18 mouse cellular contexts compared by ENCODE assay signal in the genomic region with DNA sequence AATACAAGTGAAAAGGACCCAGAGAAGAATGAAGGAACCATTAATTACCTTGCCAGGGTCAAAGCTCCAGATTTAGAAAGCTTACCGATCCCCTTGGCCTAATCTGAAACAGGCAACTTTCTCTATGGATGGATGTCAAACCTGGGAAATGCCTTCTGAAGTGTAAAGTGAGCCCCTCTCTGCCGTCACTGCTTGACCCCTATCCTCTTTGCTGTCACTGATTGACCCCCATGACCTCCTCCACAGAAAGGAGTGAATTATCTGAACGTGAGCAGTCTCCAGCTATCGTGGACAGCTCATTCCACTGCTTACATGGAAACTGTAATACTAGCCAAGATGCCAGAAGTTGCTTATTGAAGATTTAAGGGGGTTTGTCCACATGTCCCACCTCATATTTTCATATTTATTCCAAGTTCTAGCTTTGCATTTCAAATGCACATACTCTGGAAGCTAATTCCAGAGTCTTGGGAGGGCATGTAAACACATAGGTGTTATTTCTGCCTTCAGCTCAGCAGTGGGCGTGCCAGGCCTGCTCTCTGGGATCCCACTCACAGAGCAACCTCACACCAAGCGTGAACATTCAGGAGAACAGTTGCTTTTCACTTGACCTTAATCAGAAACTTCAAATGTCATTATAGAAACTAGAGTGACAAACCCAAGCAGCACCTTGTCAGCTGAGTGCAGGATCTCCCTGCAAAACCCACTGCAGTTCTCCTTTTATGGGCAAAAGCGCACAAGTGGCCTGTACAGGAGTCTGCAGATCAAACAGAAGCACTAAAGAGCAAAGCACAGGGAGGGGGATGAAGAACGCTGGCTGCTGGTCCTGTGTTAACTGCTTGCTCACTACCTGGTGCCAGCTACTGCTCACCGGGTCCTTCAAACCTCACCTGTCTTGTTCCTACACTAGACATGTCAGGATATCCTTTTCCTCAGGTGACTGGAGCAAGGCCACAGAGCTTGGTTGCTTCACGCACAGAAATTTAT.
A peak's percentile ranks its signal among the peaks of the same experiment; 100 is the strongest.
DNase-seq lines count a peak whose midpoint lies in the region; ATAC-seq lines count a peak whose summit lies in the region.
"Had no signal": no experiment of that assay in that cellular context is flagged by ENCODE, and none has a peak within 500 bp of the region (broad histone marks: within the 10 kb centered on the region; RNA-seq: fewer than 3 reads in every experiment).

No protein-coding gene starts in this region.

- peaks cover 30% of the 10 kb centered on the region; the same call in 1 of the 2 replicates for H3K4me1 ChIP-seq in lung, embryonic 15.5 days
- H3K4me1 ChIP-seq in intestine, embryonic 16.5 days (ENCODE audit: control insufficient read depth, insufficient read depth, low read length): no peaks in the 10 kb centered on the region
- H3K4me1 ChIP-seq in stomach, embryonic 15.5 days: no peaks in the 10 kb centered on the region
- H3K4me1 ChIP-seq: midbrain, embryonic 15.5 days had no signal

- 40% methylated on average over 10 of the region's 10 CpGs for WGBS in lung, embryonic 15.5 days
- 55% methylated on average over 10 of the region's 10 CpGs for WGBS in intestine, embryonic 16.5 days
- 42% methylated on average over 10 of the region's 10 CpGs for WGBS in stomach, embryonic 15.5 days

- no peaks in the 10 kb centered on the region for H3K9me3 ChIP-seq in lung, embryonic 15.5 days
- H3K9me3 ChIP-seq in intestine, embryonic 16.5 days (ENCODE audit: control insufficient read depth, low read length): no peaks in the 10 kb centered on the region
- no peaks in the 10 kb centered on the region for H3K9me3 ChIP-seq in stomach, embryonic 15.5 days
- H3K9me3 ChIP-seq: embryonic facial prominence, embryonic 12.5 days; heart, embryonic 13.5 days; midbrain, embryonic 15.5 days; neural tube, embryonic 13.5 days had no signal

- peak; percentile 67; the same call in 1 of the 2 replicates for ATAC-seq in lung, embryonic 15.5 days (ENCODE audit: borderline replicate concordance, extremely low read depth, low FRiP score, low TSS enrichment)
- no peak for ATAC-seq in intestine, embryonic 16.5 days
- no peak for ATAC-seq in stomach, embryonic 15.5 days (ENCODE audit: insufficient read depth, low FRiP score, low read depth)
- ATAC-seq: inflammation-experienced regulatory T-cells, adult 6 months; midbrain, embryonic 15.5 days had no signal

- H3K27ac ChIP-seq in lung, embryonic 15.5 days: peak overlapping the region; percentile 72
- H3K27ac ChIP-seq in intestine, embryonic 16.5 days (ENCODE audit: low read length): peak overlapping the region; percentile 4; the same call in 1 of the 2 replicates
- H3K27ac ChIP-seq in stomach, embryonic 15.5 days: peak overlapping the region; percentile 32; the same call in 1 of the 2 replicates
- H3K27ac ChIP-seq: embryonic facial prominence, embryonic 12.5 days; heart, embryonic 13.5 days; midbrain, embryonic 15.5 days; neural tube, embryonic 13.5 days had no signal

- DNase-seq in lung, postnatal 14 days: no peak
- DNase-seq in embryo, embryonic 10.5 days (ENCODE audit: low spot score): peak; percentile 54
- no peak for DNase-seq in spleen, postnatal 10 days (ENCODE audit: low spot score in 2 of 2)
- DNase-seq in c-Kit-positive CD71-positive TER-119-positive erythroid progenitor cells, embryonic 14.5 days (ENCODE audit: low spot score): no peak
- DNase-seq: adrenal gland, postnatal 14 days; cerebellum, adult 9-10 months; gastrocnemius, postnatal 25 days; kidney, postnatal 10 days had no signal

- no peak overlapping the region for H3K4me2 ChIP-seq in lung, embryonic 15.5 days
- no peak overlapping the region for H3K4me2 ChIP-seq in intestine, embryonic 16.5 days (ENCODE audit: low read depth, low read length)
- no peak overlapping the region for H3K4me2 ChIP-seq in stomach, embryonic 15.5 days
- H3K4me2 ChIP-seq: embryonic facial prominence, embryonic 12.5 days; heart, embryonic 13.5 days; liver, embryonic 11.5 days; midbrain, embryonic 15.5 days; neural tube, embryonic 13.5 days had no signal

- no peaks in the 10 kb centered on the region for H3K27me3 ChIP-seq in lung, embryonic 15.5 days
- no peaks in the 10 kb centered on the region for H3K27me3 ChIP-seq in intestine, embryonic 16.5 days (replicated peaks; ENCODE audit: control insufficient read depth, insufficient read depth, low read length)
- no peaks in the 10 kb centered on the region for H3K27me3 ChIP-seq in stomach, embryonic 15.5 days (replicated peaks)
- H3K27me3 ChIP-seq: CH12.LX; embryonic facial prominence, embryonic 12.5 days; heart, embryonic 13.5 days; midbrain, embryonic 15.5 days; neural tube, embryonic 13.5 days had no signal

- no peaks in the 10 kb centered on the region for H3K36me3 ChIP-seq in lung, embryonic 15.5 days
- H3K36me3 ChIP-seq in intestine, embryonic 16.5 days (ENCODE audit: control insufficient read depth, insufficient read depth, low read length): no peaks in the 10 kb centered on the region
- H3K36me3 ChIP-seq in stomach, embryonic 15.5 days: no peaks in the 10 kb centered on the region
- H3K36me3 ChIP-seq: heart, embryonic 13.5 days; midbrain, embryonic 15.5 days had no signal

- H3K9ac ChIP-seq in lung, embryonic 15.5 days: no peak overlapping the region
- H3K9ac ChIP-seq in intestine, embryonic 16.5 days (ENCODE audit: low read depth, low read length): no peak overlapping the region
- no peak overlapping the region for H3K9ac ChIP-seq in stomach, embryonic 15.5 days
- H3K9ac ChIP-seq: embryonic facial prominence, embryonic 12.5 days; heart, embryonic 13.5 days; midbrain, embryonic 15.5 days; neural tube, embryonic 13.5 days had no signal

- H3K4me3 ChIP-seq in lung, embryonic 15.5 days: no peak overlapping the region
- no peak overlapping the region for H3K4me3 ChIP-seq in intestine, embryonic 16.5 days (ENCODE audit: low read length)
- H3K4me3 ChIP-seq in stomach, embryonic 15.5 days (replicated peaks): no peak overlapping the region
- H3K4me3 ChIP-seq: embryonic facial prominence, embryonic 12.5 days; heart, embryonic 13.5 days; midbrain, embryonic 15.5 days; neural tube, embryonic 13.5 days had no signal

Comparison
In these comparisons a context has a peak if more than half of its experiments do, and no peak if none do; other contexts are left out.
1. H3K27ac ChIP-seq: peak in every context shown above with its lines; median percentile 72 in lung, embryonic 15.5 days; 32 in stomach, embryonic 15.5 days; 4 in intestine, embryonic 16.5 days.